Mouse (Mus musculus): Measurements from ENCODE around the gene Gm11627. TPM values are rescaled to one million over a fixed set of nuclear protein-coding genes. Genes with fewer than 3 reads are reported as not detected.
A peak's percentile ranks its signal among the peaks of the same experiment; 100 is the strongest.

Gene Gm11627
- total and polyA plus RNA-seq, 3 experiments = not detected

DNA sequence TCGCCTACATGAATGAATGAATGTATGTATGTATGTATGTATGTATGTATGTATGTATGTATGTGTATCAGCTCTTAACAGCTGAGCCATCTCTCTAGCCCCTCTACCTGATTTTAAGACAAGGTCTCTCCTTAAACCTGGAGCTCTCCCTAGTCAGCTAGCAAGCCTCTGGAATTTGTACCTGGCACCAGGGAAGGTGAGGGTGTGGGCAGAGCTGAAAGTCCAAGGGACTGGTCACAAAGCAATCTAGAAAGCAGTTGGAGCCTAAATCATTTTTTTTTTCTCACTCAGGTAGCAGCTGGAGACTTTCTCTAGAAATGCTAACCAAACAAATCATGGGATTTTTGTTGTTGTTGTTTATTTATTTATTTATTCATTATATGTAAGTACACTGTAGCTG is 21.9 kb downstream of the Gm11627 start:
- no peaks in the 10 kb centered on the region for H3K9me3 ChIP-seq (replicated peaks)
- no peak overlapping the region for H3K4me3 ChIP-seq (ENCODE audit: low read depth, low read length)
- ATAC-seq (ENCODE audit: extremely low read depth, insufficient number of reproducible peaks, low FRiP score, poor library complexity, severe bottlenecking) = no peak
- peaks cover 9% of the 10 kb centered on the region; the same call in 1 of the 2 replicates for H3K27me3 ChIP-seq (ENCODE audit: insufficient read depth, low read length)
- H3K36me3 ChIP-seq (replicated peaks) = peaks cover 5% of the 10 kb centered on the region
- TF ChIP-seq TAL1 (conservative IDR thresholded peaks at IDR 0.05; ENCODE audit: low read depth, low read length) (no peak), POLR2AphosphoS5 (IDR thresholded peaks at IDR 0.05; ENCODE audit: insufficient replicate concordance, low read depth, low read length) (no peak), GATA1 (IDR thresholded peaks at IDR 0.05; ENCODE audit: borderline replicate concordance, low read length) (no peak), CTCF (IDR thresholded peaks at IDR 0.05; ENCODE audit: low read depth, low read length) (no peak), GATA2 (IDR thresholded peaks at IDR 0.05; ENCODE audit: borderline replicate concordance, low read depth, low read length) (no peak)
- DNase-seq (ENCODE audit: low spot score) = no peak
- peaks cover 18% of the 10 kb centered on the region for H3K4me1 ChIP-seq (ENCODE audit: insufficient read depth, low read depth, low read length)

DNA sequence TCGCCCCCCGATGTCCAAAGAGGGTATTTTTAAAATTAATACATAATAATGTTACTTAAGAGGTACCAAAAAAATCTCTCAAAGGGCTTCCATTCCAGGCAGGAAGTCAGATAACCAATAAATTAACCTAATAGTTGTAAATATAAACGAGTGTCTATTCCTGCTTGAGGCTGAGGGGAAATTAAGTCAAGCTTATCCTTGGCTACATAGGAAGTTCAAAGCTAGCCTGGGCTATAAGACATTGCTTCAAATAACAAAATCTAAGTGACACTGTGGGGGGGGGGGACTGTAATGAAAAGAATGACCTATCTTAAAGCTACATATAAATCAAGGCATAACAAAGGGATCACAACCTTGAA is 22.6 kb downstream of the Gm11627 start:
- no peak for TF ChIP-seq GATA1 (IDR thresholded peaks at IDR 0.05; ENCODE audit: borderline replicate concordance, low read length)
- TF ChIP-seq CTCF (IDR thresholded peaks at IDR 0.05; ENCODE audit: low read depth, low read length) = no peak
- no peak for TF ChIP-seq POLR2AphosphoS5 (IDR thresholded peaks at IDR 0.05; ENCODE audit: insufficient replicate concordance, low read depth, low read length)
- H3K27me3 ChIP-seq (ENCODE audit: insufficient read depth, low read length) = peaks cover 5% of the 10 kb centered on the region; the same call in 1 of the 2 replicates
- no peaks in the 10 kb centered on the region for H3K9me3 ChIP-seq (replicated peaks)
- peaks cover 10% of the 10 kb centered on the region for H3K36me3 ChIP-seq (replicated peaks)
- ATAC-seq (ENCODE audit: extremely low read depth, insufficient number of reproducible peaks, low FRiP score, poor library complexity, severe bottlenecking) (no peak), DNase-seq (ENCODE audit: low spot score) (no peak)
- H3K4me1 ChIP-seq (ENCODE audit: insufficient read depth, low read depth, low read length) = peaks cover 23% of the 10 kb centered on the region
- no peak overlapping the region; the same call in 1 of the 2 replicates for H3K4me3 ChIP-seq (ENCODE audit: low read depth, low read length)

GRCm38 (mm10) chr11:102556031-102556715 is 23.1 kb downstream of the Gm11627 start, which contains the start of gene Gpatch8:
Gene Gpatch8 (minus strand): TSS chr11:102556392.
- ATAC-seq (ENCODE audit: extremely low read depth, insufficient number of reproducible peaks, low FRiP score, poor library complexity, severe bottlenecking) = peak; percentile 90
- H3K27me3 ChIP-seq (ENCODE audit: insufficient read depth, low read length) = 0 out of 2 replicates have a peak, but pooled peaks cover 2% of the 10 kb centered on the region
- H3K36me3 ChIP-seq (replicated peaks) = peaks cover 14% of the 10 kb centered on the region
- TF ChIP-seq GATA2 (IDR thresholded peaks at IDR 0.05; ENCODE audit: borderline replicate concordance, low read depth, low read length) (no peak), GATA1 (IDR thresholded peaks at IDR 0.05; ENCODE audit: borderline replicate concordance, low read length) (no peak)
- H3K9me3 ChIP-seq (replicated peaks) = no peaks in the 10 kb centered on the region
- peak; percentile 89 for DNase-seq (ENCODE audit: low spot score)
- peak within 1 kb of the TSS; percentile 94 for H3K4me3 ChIP-seq (ENCODE audit: low read depth, low read length)
- H3K4me1 ChIP-seq (ENCODE audit: insufficient read depth, low read depth, low read length) = peaks cover 26% of the 10 kb centered on the region

DNA sequence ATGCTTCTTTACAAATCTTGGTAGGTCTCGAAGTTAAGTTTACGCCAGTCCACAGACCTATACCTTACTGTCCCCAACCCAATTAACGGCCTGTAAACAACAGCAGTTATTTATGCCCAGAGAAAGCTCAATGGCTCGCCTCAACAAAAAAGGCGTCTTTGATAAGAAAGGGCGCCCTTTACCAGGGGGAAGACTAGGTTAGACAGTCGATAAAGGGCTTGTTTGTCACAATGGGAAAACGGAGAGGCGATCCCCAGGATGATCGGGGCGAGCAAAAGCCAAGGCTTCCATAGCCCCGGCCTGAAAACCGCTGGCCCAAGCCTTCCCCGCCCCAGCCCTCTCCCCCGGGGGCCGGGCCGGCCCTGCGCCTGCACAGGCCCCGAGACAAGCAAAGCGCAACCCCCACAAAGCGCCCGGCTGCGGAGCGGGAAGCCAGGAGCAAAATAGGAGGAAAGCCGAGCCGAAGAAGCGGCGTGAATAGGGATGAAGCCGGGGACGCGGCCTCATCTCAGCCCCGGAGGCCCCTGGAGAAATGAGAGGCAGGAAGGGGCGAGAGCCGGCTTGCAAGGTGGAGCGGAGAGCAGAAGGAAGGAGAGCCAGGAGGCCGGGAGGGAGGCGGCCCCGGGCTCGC is 23.7 kb downstream of the Gm11627 start:
- peak overlapping the region; percentile 94 for H3K4me3 ChIP-seq (ENCODE audit: low read depth, low read length)
- DNase-seq (ENCODE audit: low spot score) = no peak
- peaks cover 17% of the 10 kb centered on the region for H3K36me3 ChIP-seq (replicated peaks)
- H3K9me3 ChIP-seq (replicated peaks) = no peaks in the 10 kb centered on the region
- ATAC-seq (ENCODE audit: extremely low read depth, insufficient number of reproducible peaks, low FRiP score, poor library complexity, severe bottlenecking) = no peak
- peaks cover 27% of the 10 kb centered on the region for H3K4me1 ChIP-seq (ENCODE audit: insufficient read depth, low read depth, low read length)
- TF ChIP-seq GATA1 (IDR thresholded peaks at IDR 0.05; ENCODE audit: borderline replicate concordance, low read length) = no peak
- no peak for TF ChIP-seq GATA2 (IDR thresholded peaks at IDR 0.05; ENCODE audit: borderline replicate concordance, low read depth, low read length)
- TF ChIP-seq POLR2AphosphoS5 (IDR thresholded peaks at IDR 0.05; ENCODE audit: insufficient replicate concordance, low read depth, low read length) = no peak
- no peak for TF ChIP-seq CTCF (IDR thresholded peaks at IDR 0.05; ENCODE audit: low read depth, low read length)
- no peak for TF ChIP-seq TAL1 (conservative IDR thresholded peaks at IDR 0.05; ENCODE audit: low read depth, low read length)
- 0 out of 2 replicates have a peak, but pooled peaks cover 2% of the 10 kb centered on the region for H3K27me3 ChIP-seq (ENCODE audit: insufficient read depth, low read length)

DNA sequence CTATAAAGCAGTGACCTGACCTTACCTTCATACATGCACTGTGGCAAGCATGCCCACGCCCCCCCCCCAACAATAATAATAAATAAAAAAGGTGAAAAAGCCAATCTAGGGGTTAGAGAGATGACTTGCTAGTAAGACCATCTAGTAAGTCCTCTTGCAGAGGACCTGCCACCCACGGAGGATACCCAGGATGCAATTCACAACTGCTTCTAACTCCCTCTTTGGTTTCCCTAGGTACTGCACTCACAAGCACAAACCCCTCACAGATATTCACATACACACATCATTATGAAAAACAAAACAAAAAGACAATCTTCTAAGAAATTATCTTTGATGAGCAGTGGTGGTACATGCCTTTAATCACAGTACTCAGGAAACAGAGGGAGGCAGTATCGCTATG is 27.2 kb downstream of the Gm11627 start:
- Histone ChIP-seq H3K4me3 (ENCODE audit: low read depth, low read length) (no peak overlapping the region), H3K4me1 (ENCODE audit: insufficient read depth, low read depth, low read length) (peaks cover 26% of the 10 kb centered on the region), H3K27me3 (ENCODE audit: insufficient read depth, low read length) (no peaks in the 10 kb centered on the region), H3K9me3 (replicated peaks) (no peaks in the 10 kb centered on the region), H3K36me3 (replicated peaks) (peaks cover 33% of the 10 kb centered on the region)
- TF ChIP-seq CTCF (IDR thresholded peaks at IDR 0.05; ENCODE audit: low read depth, low read length) (no peak), GATA1 (IDR thresholded peaks at IDR 0.05; ENCODE audit: borderline replicate concordance, low read length) (no peak), GATA2 (IDR thresholded peaks at IDR 0.05; ENCODE audit: borderline replicate concordance, low read depth, low read length) (no peak), POLR2AphosphoS5 (IDR thresholded peaks at IDR 0.05; ENCODE audit: insufficient replicate concordance, low read depth, low read length) (no peak), TAL1 (conservative IDR thresholded peaks at IDR 0.05; ENCODE audit: low read depth, low read length) (no peak)
- ATAC-seq (ENCODE audit: extremely low read depth, insufficient number of reproducible peaks, low FRiP score, poor library complexity, severe bottlenecking) (no peak), DNase-seq (ENCODE audit: low spot score) (no peak)

DNA sequence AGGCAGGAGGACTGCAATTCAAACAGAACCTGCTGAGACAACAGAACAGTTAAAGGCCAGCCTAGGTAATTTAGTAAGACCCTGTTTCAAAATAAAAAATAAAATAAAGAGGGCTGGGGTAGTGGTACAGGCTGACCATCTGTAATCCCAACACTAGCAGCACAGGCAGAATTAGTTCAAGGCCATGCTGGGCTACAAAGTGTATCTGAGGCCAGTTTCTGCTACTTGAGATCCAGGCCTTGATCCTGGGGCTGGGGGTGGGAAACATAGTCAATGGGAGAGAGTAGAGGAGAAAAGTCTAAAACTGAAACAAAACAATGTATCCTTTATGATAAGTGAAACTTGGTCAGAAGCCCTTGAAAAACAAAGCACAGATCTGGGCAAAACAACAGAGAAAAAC is 28.1 kb downstream of the Gm11627 start:
- no peaks in the 10 kb centered on the region for H3K27me3 ChIP-seq (ENCODE audit: insufficient read depth, low read length)
- DNase-seq (ENCODE audit: low spot score) (no peak), ATAC-seq (ENCODE audit: extremely low read depth, insufficient number of reproducible peaks, low FRiP score, poor library complexity, severe bottlenecking) (no peak)
- H3K4me3 ChIP-seq (ENCODE audit: low read depth, low read length) = no peak overlapping the region
- TF ChIP-seq TAL1 (conservative IDR thresholded peaks at IDR 0.05; ENCODE audit: low read depth, low read length) (no peak), CTCF (IDR thresholded peaks at IDR 0.05; ENCODE audit: low read depth, low read length) (no peak)
- peaks cover 22% of the 10 kb centered on the region for H3K4me1 ChIP-seq (ENCODE audit: insufficient read depth, low read depth, low read length)
- H3K9me3 ChIP-seq (replicated peaks) = no peaks in the 10 kb centered on the region
- H3K36me3 ChIP-seq (replicated peaks) = peaks cover 33% of the 10 kb centered on the region

Measured in G1E (cell line).